In the genomic region with DNA sequence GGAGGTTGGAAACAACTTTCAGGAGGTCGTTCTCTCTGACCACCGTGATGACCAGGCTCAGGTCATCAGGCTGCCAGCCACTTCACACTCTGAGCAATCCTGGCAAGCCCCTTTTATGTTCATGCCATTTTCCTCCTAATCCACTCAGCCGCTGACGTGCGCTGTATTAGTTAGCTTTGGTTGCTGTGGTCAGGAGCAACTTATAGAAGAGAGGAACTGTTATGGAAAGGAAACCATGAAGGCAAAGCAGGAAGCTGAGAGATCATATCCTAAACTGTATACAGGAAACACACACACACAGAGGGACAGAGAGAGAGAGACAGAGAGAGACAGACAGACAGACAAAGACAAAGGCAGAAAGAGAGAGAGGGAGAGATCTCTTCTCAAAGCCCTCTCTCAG, we compare ENCODE assay signal across 26 mouse cellular contexts. TPM values are rescaled to one million over a fixed set of nuclear protein-coding genes. Genes with fewer than 3 reads are reported as not detected.
DNase-seq lines count a peak whose midpoint lies in the region; ATAC-seq and TF ChIP-seq lines count a peak whose summit lies in the region.
"Had no signal": no experiment of that assay in that cellular context is flagged by ENCODE, and none has a peak within 500 bp of the region (broad histone marks: within the 10 kb centered on the region; RNA-seq: fewer than 3 reads in every experiment).

No protein-coding gene starts in this region.

- peak; percentile 20 for ATAC-seq in Patski
- ATAC-seq in hematopoietic stem cell, adult 5-6 weeks (replicated peaks in 1 of 2; ENCODE audit: insufficient read depth in 1 of 2, low FRiP score in 2 of 2, low TSS enrichment in 1 of 2, low read depth in 1 of 2, poor library complexity in 2 of 2, severe bottlenecking in 2 of 2) = peak; percentile 44 to 59
- ATAC-seq: CD4-positive, CD25-positive, alpha-beta regulatory T cell, adult 4 months; forebrain, embryonic 13.5 days; forebrain, postnatal 0 days; intestine, embryonic 15.5 days had no signal

- H3ac ChIP-seq in myocyte (ENCODE audit: control insufficient read depth, insufficient read length) = no peak overlapping the region

- H3K36me3 ChIP-seq in myocyte (ENCODE audit: control insufficient read depth, insufficient read depth) = no peaks in the 10 kb centered on the region
- H3K36me3 ChIP-seq: embryonic facial prominence, embryonic 10.5 days; G1E; heart, embryonic 15.5 days; hindbrain, embryonic 10.5 days; intestine, embryonic 15.5 days had no signal

- no peak for TF ChIP-seq CTCF in Patski (IDR thresholded peaks at IDR 0.05)

- TF ChIP-seq POLR2A in myocyte (IDR thresholded peaks at IDR 0.05; ENCODE audit: insufficient read length, low read depth) = no peak

- peak overlapping the region; percentile 3 for H3K4me2 ChIP-seq in myocyte (ENCODE audit: low read depth)
- H3K4me2 ChIP-seq: forebrain, embryonic 13.5 days; heart, embryonic 11.5 days; heart, embryonic 15.5 days; hindbrain, embryonic 14.5 days; intestine, embryonic 15.5 days had no signal

- no peak overlapping the region for H3K4me3 ChIP-seq in myocyte
- H3K4me3 ChIP-seq: embryonic facial prominence, embryonic 10.5 days; forebrain, embryonic 13.5 days; gastrocnemius, adult 2 months; heart, embryonic 15.5 days; hindbrain, embryonic 10.5 days; intestine, embryonic 15.5 days had no signal

- peak; percentile 63 for DNase-seq in 416B (ENCODE audit: low read depth)
- no peak for DNase-seq in Patski (ENCODE audit: low read depth, low spot score)
- DNase-seq in thymus, postnatal 4 days = no peak
- no peak for DNase-seq in adrenal gland, postnatal 36 days
- DNase-seq: adrenal gland, postnatal 14 days; B cell, adult 2 months; cerebellum, adult 11 months; cerebellum, adult 9-10 months; cerebellum, postnatal 25 days; forebrain, postnatal 0 days; gastrocnemius, adult 2 months; gastrocnemius, postnatal 25 days; heart, adult 18-20 months; heart, postnatal 14 days had no signal

- in situ Hi-C loops in Patski (cut with MboI; ENCODE audit: low pct_unique_long_range_greater_than_20kb) = no loop called here

- H3K27me3 ChIP-seq in Patski (no peaks in the 10 kb centered on the region), myocyte (ENCODE audit: control insufficient read depth, insufficient read depth, insufficient read length) (no peaks in the 10 kb centered on the region)
- H3K27me3 ChIP-seq: forebrain, embryonic 13.5 days; heart, embryonic 15.5 days; intestine, embryonic 15.5 days had no signal

- H3K79me2 ChIP-seq in myocyte (ENCODE audit: control insufficient read depth, insufficient read depth) = no peaks in the 10 kb centered on the region

- CTCF ChIA-PET in Patski (lab: Charles Lee) = interaction anchor here (0.9 to 2.7 kb wide), 10 partner anchors 10 to 162 kb away, joined by 3 to 99 read pairs (median 10); no protein-coding TSS in a partner anchor

- POLR2A ChIA-PET in Patski (lab: Charles Lee) = interaction anchor here (1.0 to 1.2 kb wide), 2 partner anchors 12 to 46 kb away, joined by 3 to 4 read pairs; no protein-coding TSS in a partner anchor

TF ChIP-seq in myocyte, 11 proteins besides CTCF, POLR2A, EP300 and RAD21:
- no peak for TF ChIP-seq MYOG (IDR thresholded peaks at IDR 0.05; ENCODE audit: control insufficient read depth in 1 of 3, insufficient read depth in 1 of 3, insufficient read length in 2 of 3, low read depth in 2 of 3)
- no peak for TF ChIP-seq CEBPB (IDR thresholded peaks at IDR 0.05; ENCODE audit: insufficient read depth, poor library complexity, severe bottlenecking)
TF ChIP-seq in myocyte: peak in this region for 0.

RNA-seq across cellular contexts. Expression of gene Ccl28, which starts 15.7 kb away (rescaled TPM):
- polyA plus RNA-seq in Patski (2021) = 0.03 TPM
- 0.35 and 1.5 TPM in 2 replicates for total RNA-seq in hematopoietic stem cell, adult 5-6 weeks (2017)
- polyA plus RNA-seq in myocyte (2012; fragmentation: generic; extraction: Trizol) = not detected
- under 1 TPM; 0.17 to 0.56 TPM for total RNA-seq in adrenal gland, postnatal 36 days (2021)
- total RNA-seq: heart, postnatal 14 days had no signal
- polyA plus RNA-seq: CD4-positive, CD25-positive, alpha-beta regulatory T cell, adult 4 months; embryonic facial prominence, embryonic 14.5 days; G1E; heart, embryonic 11.5 days; heart, embryonic 15.5 days had no signal

RNA-seq across cellular contexts. Expression of gene Hmgcs1, which starts 50.9 kb away (rescaled TPM):
- 64.9 TPM for polyA plus RNA-seq in Patski (2021)
- total RNA-seq in hematopoietic stem cell, adult 5-6 weeks (2017) = 38.3 and 42.3 TPM in 2 replicates
- 68.3 TPM for polyA plus RNA-seq in myocyte (2012; fragmentation: generic; extraction: Trizol)
- total RNA-seq in adrenal gland, postnatal 36 days (2021) = 100 to 1,000 TPM; 300 to 363 TPM
